Mouse (Mus musculus) thymus, postnatal 10 days (tissue): ENCODE results near the gene Klc4.
A peak's percentile ranks its signal among the peaks of the same experiment; 100 is the strongest.

Experiments used
- DNase-seq, 2 experiments: peaks; one replicate each; pipeline ENCODE4 v3.0.0; 2021; ENCODE audit warnings: low spot score in 2 of 2

Gene Klc4

GRCm38 (mm10) chr17:46645561-46646321, at the start of gene Klc4, which contains the start of gene Mrpl2:
Klc4 (minus strand) TSS chr17:46646022.
Mrpl2 (plus strand) TSS chr17:46646229.
- DNase-seq, result peak; percentile 99

- no peak for DNase-seq
These were observed 48.8 kb upstream of the Klc4 start for GRCm38 (mm10) chr17:46694517-46695063.

- DNase-seq, result no peak
These were observed 45.6 kb upstream of the Klc4 start for GRCm38 (mm10) chr17:46691390-46691789.

- DNase-seq, result no peak
These were observed 44.8 kb upstream of the Klc4 start for GRCm38 (mm10) chr17:46690665-46691064.

- no peak for DNase-seq
These were observed 40.1 kb upstream of the Klc4 start for GRCm38 (mm10) chr17:46685913-46686312.

GRCm38 (mm10) chr17:46682654-46683389, 37.0 kb upstream of the Klc4 start:
- no peak for DNase-seq

GRCm38 (mm10) chr17:46681466-46682118, 35.8 kb upstream of the Klc4 start:
- DNase-seq, result no peak

GRCm38 (mm10) chr17:46680760-46681373, 35.0 kb upstream of the Klc4 start, which contains the start of gene Klhdc3:
Klhdc3 (minus strand) TSS chr17:46680914.
- DNase-seq, result peak; percentile 95 to 96

GRCm38 (mm10) chr17:46679843-46680759, 34.3 kb upstream of the Klc4 start:
- peak in 1 of 2 experiments; percentile 49 for DNase-seq

- DNase-seq, result no peak
These were observed 33.1 kb upstream of the Klc4 start for GRCm38 (mm10) chr17:46678911-46679310.

GRCm38 (mm10) chr17:46678416-46678815, 32.6 kb upstream of the Klc4 start, which contains the start of gene Mea1:
Mea1 (plus strand) TSS chr17:46678793.
- DNase-seq, result no peak

GRCm38 (mm10) chr17:46674530-46675283, 28.9 kb upstream of the Klc4 start:
- no peak for DNase-seq

GRCm38 (mm10) chr17:46673850-46674529, 28.2 kb upstream of the Klc4 start, which contains the start of gene Rrp36:
Rrp36 (minus strand) TSS chr17:46674352.
- peak; percentile 77 to 83 for DNase-seq

- DNase-seq, result no peak
These were observed 24.1 kb upstream of the Klc4 start for GRCm38 (mm10) chr17:46669911-46670310.

- no peak for DNase-seq
These were observed 21.9 kb upstream of the Klc4 start for GRCm38 (mm10) chr17:46667712-46668111.

GRCm38 (mm10) chr17:46662730-46663129, 16.9 kb upstream of the Klc4 start:
- DNase-seq, result no peak

GRCm38 (mm10) chr17:46661981-46662380, 16.2 kb upstream of the Klc4 start:
- DNase-seq, result no peak

- DNase-seq, result no peak
These were observed 15.5 kb upstream of the Klc4 start for GRCm38 (mm10) chr17:46661351-46661750.

GRCm38 (mm10) chr17:46656054-46656453, 10.2 kb upstream of the Klc4 start:
- no peak for DNase-seq
